Mouse (Mus musculus): ENCODE data around the gene Cdipt. TPM values are rescaled to one million over a fixed set of nuclear protein-coding genes. Genes with fewer than 3 reads are reported as not detected.

Cdipt gene
- 10 to 100 TPM; 27.4 to 34.9 (median 33.3) TPM for total RNA-seq (2022)

- DNase-seq (ENCODE audit: low spot score in 2 of 2): no peak
Measured at GRCm38 (mm10) chr7:126975893-126975949, at the start of gene Cdipt. Gene Cdipt, plus strand, starts transcription at chr7:126975914.

- no peak for DNase-seq (ENCODE audit: low spot score in 2 of 2)
Measured at GRCm38 (mm10) chr7:126926299-126926698, 49.4 kb upstream of the Cdipt start.

- DNase-seq (ENCODE audit: low spot score in 2 of 2): peak; percentile 85 to 88
Measured at GRCm38 (mm10) chr7:126928384-126929037, 47.2 kb upstream of the Cdipt start, which contains the start of gene Kctd13. Gene Kctd13, plus strand, starts transcription at chr7:126928879.

- no peak for DNase-seq (ENCODE audit: low spot score in 2 of 2)
Measured at GRCm38 (mm10) chr7:126929046-126929445, 46.7 kb upstream of the Cdipt start.

GRCm38 (mm10) chr7:126932652-126933051 lies 43.1 kb upstream of the Cdipt start:
- DNase-seq (ENCODE audit: low spot score in 2 of 2): no peak

GRCm38 (mm10) chr7:126941171-126941570 lies 34.5 kb upstream of the Cdipt start:
- DNase-seq (ENCODE audit: low spot score in 2 of 2): no peak

GRCm38 (mm10) chr7:126941801-126942200 lies 33.9 kb upstream of the Cdipt start:
- DNase-seq (ENCODE audit: low spot score in 2 of 2): no peak

GRCm38 (mm10) chr7:126946530-126946929 lies 29.2 kb upstream of the Cdipt start:
- no peak for DNase-seq (ENCODE audit: low spot score in 2 of 2)

GRCm38 (mm10) chr7:126948626-126949025 lies 27.1 kb upstream of the Cdipt start:
- no peak for DNase-seq (ENCODE audit: low spot score in 2 of 2)

GRCm38 (mm10) chr7:126949403-126949792 lies 26.3 kb upstream of the Cdipt start, which contains the start of gene Asphd1:
Gene Asphd1, minus strand, starts transcription at chr7:126949582.
- no peak for DNase-seq (ENCODE audit: low spot score in 2 of 2)

- peak; percentile 65 for DNase-seq (ENCODE audit: low spot score in 2 of 2)
Measured at GRCm38 (mm10) chr7:126949793-126950646, 25.7 kb upstream of the Cdipt start, which contains the start of gene Sez6l2. Gene Sez6l2, plus strand, starts transcription at chr7:126950563.

- no peak for DNase-seq (ENCODE audit: low spot score in 2 of 2)
Measured at GRCm38 (mm10) chr7:126950647-126951615, 24.8 kb upstream of the Cdipt start.

- no peak for DNase-seq (ENCODE audit: low spot score in 2 of 2)
Measured at GRCm38 (mm10) chr7:126951741-126952140, 24.0 kb upstream of the Cdipt start.

GRCm38 (mm10) chr7:126952646-126953045 lies 23.1 kb upstream of the Cdipt start:
- DNase-seq (ENCODE audit: low spot score in 2 of 2): no peak

GRCm38 (mm10) chr7:126955125-126955524 lies 20.6 kb upstream of the Cdipt start:
- no peak for DNase-seq (ENCODE audit: low spot score in 2 of 2)

GRCm38 (mm10) chr7:126959780-126960179 lies 15.9 kb upstream of the Cdipt start:
- DNase-seq (ENCODE audit: low spot score in 2 of 2): no peak

GRCm38 (mm10) chr7:126961095-126961494 lies 14.6 kb upstream of the Cdipt start:
- DNase-seq (ENCODE audit: low spot score in 2 of 2): no peak

GRCm38 (mm10) chr7:126961965-126962364 lies 13.7 kb upstream of the Cdipt start:
- no peak for DNase-seq (ENCODE audit: low spot score in 2 of 2)

- no peak for DNase-seq (ENCODE audit: low spot score in 2 of 2)
Measured at GRCm38 (mm10) chr7:126963548-126964286, 12.0 kb upstream of the Cdipt start.

- DNase-seq (ENCODE audit: low spot score in 2 of 2): no peak
Measured at GRCm38 (mm10) chr7:126965568-126965967, 10.1 kb upstream of the Cdipt start.

- no peak for DNase-seq (ENCODE audit: low spot score in 2 of 2)
Measured at GRCm38 (mm10) chr7:126967361-126967760, 8.4 kb upstream of the Cdipt start.
